Mouse (Mus musculus) embryo, embryonic 11.5 days (tissue): ENCODE data around the gene Gm21992.

Experiments used
- DNase-seq: peaks from one replicate; pipeline ENCODE4 v3.0.0-alpha.2; 2012; ENCODE audit warnings: low read depth, low spot score

Gm21992 gene

DNA sequence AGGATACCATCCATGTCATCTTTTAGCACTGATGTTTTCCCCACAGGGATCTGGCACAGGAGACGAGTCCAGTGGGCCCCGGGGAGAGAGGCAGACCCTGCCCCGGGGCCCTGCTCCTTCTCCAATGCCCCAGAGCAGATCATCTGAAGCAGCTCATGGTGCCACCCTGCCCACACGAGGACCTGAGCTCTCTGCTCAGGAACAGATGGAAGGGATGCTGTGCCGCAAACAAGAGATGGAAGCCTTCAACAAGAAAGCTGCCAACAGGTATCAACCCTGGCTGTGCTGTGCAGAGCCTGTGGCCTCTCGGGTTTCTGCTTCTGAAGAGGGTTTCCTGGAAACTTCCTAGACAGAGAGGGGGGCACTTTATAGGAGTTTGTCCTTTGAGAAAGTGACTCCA, 61.4 kb downstream of the Gm21992 start:
- DNase-seq = no peak

DNA sequence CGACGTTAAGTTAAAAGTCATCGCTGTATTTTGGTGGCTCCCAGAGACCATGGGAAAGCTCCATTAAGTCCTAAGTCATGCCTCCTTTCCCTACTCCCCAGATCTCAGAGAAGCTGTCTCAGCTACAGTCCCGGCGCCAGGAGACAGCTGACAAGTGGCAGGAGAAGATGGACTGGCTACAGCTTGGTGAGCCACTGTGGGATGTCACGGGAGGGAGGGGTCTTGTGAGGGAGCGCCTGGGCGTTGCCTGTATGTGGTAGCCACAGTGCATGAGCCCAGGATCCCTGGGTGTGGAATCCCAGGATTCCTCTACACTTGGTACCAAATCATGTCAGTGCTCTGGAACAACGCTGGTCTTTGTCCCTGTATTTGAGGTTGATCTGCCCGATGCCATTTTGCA, 62.9 kb downstream of the Gm21992 start:
- DNase-seq = no peak

DNA sequence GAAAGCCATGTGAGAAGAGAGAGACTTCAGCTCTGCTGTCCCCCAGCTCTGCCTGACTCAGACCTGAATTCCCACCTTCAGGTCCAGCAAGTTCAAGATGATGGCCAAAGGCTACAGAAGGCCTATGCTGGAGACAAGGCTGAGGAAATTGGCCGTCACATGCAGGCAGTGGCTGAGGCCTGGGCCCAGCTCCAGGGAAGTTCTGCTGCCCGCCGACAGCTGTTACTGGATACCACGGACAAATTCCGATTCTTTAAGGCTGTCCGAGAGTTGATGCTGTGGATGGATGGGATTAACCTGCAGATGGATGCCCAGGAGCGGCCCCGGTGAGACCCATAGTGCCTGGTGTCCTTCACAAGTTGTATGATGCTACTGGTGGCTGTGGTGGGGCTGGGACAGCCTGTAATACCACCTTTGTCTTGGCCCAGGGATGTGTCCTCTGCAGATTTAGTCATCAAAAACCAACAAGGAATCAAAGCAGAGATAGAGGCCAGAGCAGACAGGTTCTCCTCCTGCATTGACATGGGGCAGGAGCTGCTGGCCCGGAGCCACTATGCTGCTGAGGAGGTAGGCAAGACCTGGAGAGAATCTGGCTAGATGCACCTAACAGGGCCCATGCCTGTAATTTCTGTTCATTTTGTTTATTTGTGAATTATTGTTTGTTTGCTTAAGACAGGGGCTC, 63.6 kb downstream of the Gm21992 start:
- no peak for DNase-seq

DNA sequence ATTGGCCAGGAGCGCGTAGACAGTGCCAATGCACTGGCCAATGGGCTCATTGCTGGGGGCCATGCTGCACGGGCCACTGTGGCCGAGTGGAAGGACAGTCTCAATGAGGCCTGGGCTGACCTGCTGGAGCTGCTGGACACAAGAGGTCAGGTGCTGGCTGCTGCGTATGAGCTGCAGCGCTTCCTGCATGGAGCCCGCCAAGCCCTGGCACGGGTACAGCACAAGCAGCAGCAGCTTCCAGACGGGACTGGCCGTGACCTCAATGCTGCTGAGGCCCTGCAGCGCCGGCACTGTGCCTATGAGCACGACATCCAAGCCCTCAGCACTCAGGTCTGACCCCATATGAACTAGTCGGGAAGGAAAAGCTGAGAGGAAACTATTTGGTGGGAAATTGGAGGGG, 64.8 kb downstream of the Gm21992 start:
- DNase-seq = no peak

GRCm38 (mm10) chr19:4745681-4746080, 65.7 kb downstream of the Gm21992 start:
- no peak for DNase-seq

- DNase-seq = no peak
Measured at GRCm38 (mm10) chr19:4745057-4745456, 66.4 kb downstream of the Gm21992 start.

- no peak for DNase-seq
Measured at GRCm38 (mm10) chr19:4744026-4744425, 67.4 kb downstream of the Gm21992 start.

DNA sequence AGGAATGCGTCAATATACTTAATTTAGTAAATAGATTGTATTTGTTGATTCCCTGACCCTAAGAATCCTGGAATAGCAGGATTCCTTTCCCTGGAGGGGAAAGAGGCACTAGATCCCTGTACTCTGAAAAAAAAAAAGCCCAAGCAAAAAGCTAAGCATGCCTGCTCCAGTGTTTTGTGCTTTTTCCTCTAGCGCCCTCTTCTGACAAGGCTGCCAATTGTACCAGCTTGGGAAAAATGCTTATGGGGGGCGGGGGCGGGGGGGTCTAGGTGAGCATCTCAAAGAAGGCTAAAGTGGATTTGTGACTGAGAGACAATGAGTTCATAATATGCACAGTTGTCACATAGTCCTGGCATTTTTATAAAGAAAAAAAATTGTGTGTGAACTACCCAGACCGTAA, 67.9 kb downstream of the Gm21992 start:
- peak; percentile 47 for DNase-seq

- DNase-seq = no peak
Measured at GRCm38 (mm10) chr19:4742229-4742628, 69.2 kb downstream of the Gm21992 start.

GRCm38 (mm10) chr19:4741482-4741881, 69.9 kb downstream of the Gm21992 start:
- DNase-seq = no peak

GRCm38 (mm10) chr19:4739762-4740161, 71.7 kb downstream of the Gm21992 start:
- DNase-seq = no peak

DNA sequence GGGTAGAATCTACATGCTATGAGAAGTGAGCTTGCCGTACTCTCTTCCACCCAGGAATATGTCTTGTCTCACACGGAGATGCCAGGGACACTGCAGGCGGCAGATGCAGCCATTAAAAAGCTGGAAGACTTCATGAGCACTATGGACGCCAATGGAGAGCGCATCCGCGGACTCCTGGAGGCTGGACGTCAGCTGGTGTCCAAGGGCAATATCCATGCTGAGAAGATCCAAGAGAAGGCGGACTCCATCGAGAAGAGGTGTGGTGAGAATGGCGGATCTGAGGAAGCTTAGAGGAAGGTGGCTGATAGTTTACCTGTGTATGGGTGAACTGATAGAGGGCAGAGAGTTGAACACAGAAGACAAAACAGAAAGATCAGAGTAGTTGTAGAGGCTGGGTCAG, 72.4 kb downstream of the Gm21992 start:
- DNase-seq = no peak

- no peak for DNase-seq
Measured at GRCm38 (mm10) chr19:4737866-4738265, 73.5 kb downstream of the Gm21992 start.

DNA sequence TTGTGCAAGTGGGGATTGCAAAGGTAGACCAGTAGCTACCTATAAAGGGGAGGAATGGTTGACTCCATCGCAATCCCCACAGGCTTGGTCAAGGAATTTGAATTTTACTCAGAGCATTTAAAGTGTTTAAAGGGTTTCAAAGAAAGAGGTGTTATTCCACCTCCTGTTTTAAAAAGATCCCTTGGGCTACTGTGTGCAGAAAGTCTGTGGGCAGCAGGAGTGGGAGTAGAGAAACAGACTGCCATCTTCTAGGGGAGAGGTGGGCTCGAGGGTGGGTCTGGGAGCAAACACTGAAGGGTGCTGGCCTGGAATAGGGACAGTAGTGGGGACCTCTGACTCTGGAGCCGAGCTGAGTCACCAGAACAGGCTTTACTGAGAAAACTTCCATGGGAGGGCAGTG, 78.4 kb downstream of the Gm21992 start:
- no peak for DNase-seq

DNA sequence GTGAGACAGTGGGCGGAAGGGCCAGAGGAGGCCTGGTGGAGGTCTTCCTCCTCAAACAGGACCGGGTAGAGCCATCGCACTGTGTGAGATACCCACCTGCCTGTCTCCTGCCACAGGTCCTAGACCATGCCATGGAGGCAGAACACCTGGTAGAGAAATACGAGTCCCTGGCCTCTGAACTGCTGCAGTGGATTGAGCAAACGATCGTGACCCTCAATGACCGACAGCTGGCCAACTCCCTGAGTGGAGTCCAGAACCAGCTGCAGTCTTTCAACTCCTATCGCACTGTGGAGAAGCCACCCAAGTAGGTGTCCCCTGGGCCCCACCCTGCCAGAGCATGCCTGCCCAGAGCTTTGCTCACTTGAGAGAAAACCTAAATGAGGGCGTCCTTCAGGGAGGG, 82.2 kb downstream of the Gm21992 start:
- DNase-seq = no peak

DNA sequence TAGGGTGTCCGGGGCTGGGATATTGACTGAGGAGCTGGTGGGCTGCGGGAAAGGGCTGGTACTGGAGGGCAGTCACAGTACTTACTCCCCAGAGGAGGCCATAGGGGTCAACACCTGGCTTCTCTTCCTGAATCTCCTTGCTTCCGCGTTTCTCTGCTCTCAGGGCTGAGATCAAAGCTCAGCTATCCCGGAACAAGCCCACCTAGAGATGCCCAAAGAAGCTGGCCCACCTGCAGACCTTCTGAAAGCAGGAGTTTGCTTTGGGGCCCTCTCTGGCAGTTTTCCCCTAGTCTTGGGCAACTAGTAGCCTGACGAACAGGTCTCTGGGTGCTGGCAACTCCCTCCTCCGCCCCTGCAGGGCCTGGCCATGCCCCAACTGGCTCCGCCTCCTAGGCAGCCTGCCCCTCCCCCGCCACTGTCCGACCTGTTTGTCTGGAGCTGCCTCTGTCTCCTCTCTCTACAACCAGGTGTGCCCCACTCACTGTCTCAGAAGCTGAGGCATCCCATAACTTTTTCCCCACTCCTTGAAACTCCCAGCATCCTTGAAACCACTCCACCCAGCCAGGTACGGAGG, 90.7 kb downstream of the Gm21992 start:
- no peak for DNase-seq

- DNase-seq = no peak
Measured at GRCm38 (mm10) chr19:4720112-4720511, 91.3 kb downstream of the Gm21992 start.

DNA sequence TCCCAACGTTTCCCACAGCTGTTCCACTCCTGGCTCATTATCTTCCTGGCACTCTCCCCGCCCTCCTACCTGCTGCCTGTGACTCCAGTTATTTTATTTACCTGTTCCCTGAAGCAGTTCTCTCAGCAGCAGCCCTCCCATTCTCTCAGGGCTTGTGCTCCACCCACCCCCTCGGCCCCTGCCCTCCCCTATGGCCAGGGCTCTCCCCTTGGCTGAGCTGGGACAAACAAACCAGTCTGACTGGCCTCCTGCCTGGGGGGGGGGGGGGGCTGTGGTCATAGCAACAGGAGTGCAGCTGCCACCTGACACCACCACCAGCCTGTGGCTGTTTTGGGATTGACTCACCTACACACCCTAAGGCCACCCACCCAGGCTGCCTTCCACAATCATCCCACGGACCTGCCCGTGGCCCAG, 92.1 kb downstream of the Gm21992 start:
- no peak for DNase-seq

- DNase-seq = no peak
Measured at GRCm38 (mm10) chr19:4718716-4719115, 92.7 kb downstream of the Gm21992 start.

- no peak for DNase-seq
Measured at GRCm38 (mm10) chr19:4717281-4717680, 94.1 kb downstream of the Gm21992 start.

- DNase-seq = no peak
Measured at GRCm38 (mm10) chr19:4716756-4717155, 94.7 kb downstream of the Gm21992 start.

GRCm38 (mm10) chr19:4713886-4714285, 97.5 kb downstream of the Gm21992 start:
- DNase-seq = no peak

- no peak for DNase-seq
Measured at GRCm38 (mm10) chr19:4712781-4713526, 98.5 kb downstream of the Gm21992 start.
